Mouse (Mus musculus): Measurements from ENCODE around the gene Cep63.

- no peak for TF ChIP-seq CTCF (IDR thresholded peaks at IDR 0.05; ENCODE audit: borderline replicate concordance, control insufficient read depth, extremely low read depth, insufficient read depth, low read length, poor library complexity)
- TF ChIP-seq POLR2A (IDR thresholded peaks at IDR 0.05; ENCODE audit: control insufficient read depth, extremely low read depth, insufficient read depth, low read length, poor library complexity) = no peak
Measured at GRCm38 (mm10) chr9:102626839-102627225, 498 bp upstream of the Cep63 start.
